Mouse (Mus musculus): ENCODE measurements at regions not wholly inside any gene's neighbourhood (a gene's known extent, or its start where the extent isn't known, plus 50 kb on each side); places are given as distances from the start of the nearest gene placed in this dataset.
A peak's percentile ranks its signal among the peaks of the same experiment; 100 is the strongest.

- TF ChIP-seq CTCF (IDR thresholded peaks at IDR 0.05) (no peak), EP300 (IDR thresholded peaks at IDR 0.05) (no peak)
- no peak overlapping the region for H3K4me2 ChIP-seq (replicated peaks; ENCODE audit: low read depth, low read length)
- peak; percentile 7 for DNase-seq (ENCODE audit: low spot score)
- no peak overlapping the region for H3K4me3 ChIP-seq (ENCODE audit: low read depth, low read length)
- no peaks in the 10 kb centered on the region for H3K36me3 ChIP-seq (ENCODE audit: insufficient read depth, low read length)
- no peaks in the 10 kb centered on the region for H3K4me1 ChIP-seq (ENCODE audit: insufficient read depth, low read depth, low read length)
- no peak overlapping the region for H3K27ac ChIP-seq (ENCODE audit: low read length)
- no peaks in the 10 kb centered on the region for H3K9me3 ChIP-seq (ENCODE audit: low read length)
- ATAC-seq: peak; percentile 23; the same call in 1 of the 2 replicates
- H3K27me3 ChIP-seq (replicated peaks; ENCODE audit: insufficient read depth, low read length): no peaks in the 10 kb centered on the region
- WGBS: 53% methylated on average over 3 of the region's 3 CpGs
- H3K9ac ChIP-seq (replicated peaks; ENCODE audit: low read depth): no peak overlapping the region
Observed at GRCm38 (mm10) chr2:107519326-107519725, 228.9 kb downstream of the Kcna4 start.

GRCm38 (mm10) chr2:107519761-107520160, 229.3 kb downstream of the Kcna4 start:
- no peak for ATAC-seq
- DNase-seq (ENCODE audit: low spot score): no peak

GRCm38 (mm10) chr2:107543161-107543560, 252.7 kb downstream of the Kcna4 start:
- DNase-seq (ENCODE audit: low spot score) (no peak), ATAC-seq (no peak)
- H3K9me3 ChIP-seq (ENCODE audit: low read length): no peaks in the 10 kb centered on the region
- TF ChIP-seq CTCF (IDR thresholded peaks at IDR 0.05) (no peak), EP300 (IDR thresholded peaks at IDR 0.05) (no peak)
- H3K27me3 ChIP-seq (replicated peaks; ENCODE audit: insufficient read depth, low read length): no peaks in the 10 kb centered on the region
- no peak overlapping the region for H3K4me3 ChIP-seq (ENCODE audit: low read depth, low read length)
- no peak overlapping the region for H3K27ac ChIP-seq (ENCODE audit: low read length)
- no peaks in the 10 kb centered on the region for H3K4me1 ChIP-seq (ENCODE audit: insufficient read depth, low read depth, low read length)
- WGBS: 74% methylated on average over 4 of the region's 4 CpGs
- no peak overlapping the region for H3K4me2 ChIP-seq (replicated peaks; ENCODE audit: low read depth, low read length)
- no peaks in the 10 kb centered on the region for H3K36me3 ChIP-seq (ENCODE audit: insufficient read depth, low read length)
- no peak overlapping the region for H3K9ac ChIP-seq (replicated peaks; ENCODE audit: low read depth)

More at GRCm38 (mm10) chr2:107519761-107520160, 229.3 kb downstream of the Kcna4 start:
- TF ChIP-seq EP300 (IDR thresholded peaks at IDR 0.05): no peak
- no peak for TF ChIP-seq CTCF (IDR thresholded peaks at IDR 0.05)
- H3K27ac ChIP-seq (ENCODE audit: low read length): no peak overlapping the region
- H3K9me3 ChIP-seq (ENCODE audit: low read length): no peaks in the 10 kb centered on the region
- no peaks in the 10 kb centered on the region for H3K4me1 ChIP-seq (ENCODE audit: insufficient read depth, low read depth, low read length)
- no peak overlapping the region for H3K4me3 ChIP-seq (ENCODE audit: low read depth, low read length)
- H3K9ac ChIP-seq (replicated peaks; ENCODE audit: low read depth): no peak overlapping the region
- H3K36me3 ChIP-seq (ENCODE audit: insufficient read depth, low read length): no peaks in the 10 kb centered on the region
- H3K4me2 ChIP-seq (replicated peaks; ENCODE audit: low read depth, low read length): no peak overlapping the region
- WGBS: 65% methylated on average over 4 of the region's 4 CpGs
- no peaks in the 10 kb centered on the region for H3K27me3 ChIP-seq (replicated peaks; ENCODE audit: insufficient read depth, low read length)

- TF ChIP-seq CTCF (IDR thresholded peaks at IDR 0.05): no peak
- TF ChIP-seq EP300 (IDR thresholded peaks at IDR 0.05): no peak
- no peak for DNase-seq (ENCODE audit: low spot score)
- Histone ChIP-seq H3K4me2 (replicated peaks; ENCODE audit: low read depth, low read length) (no peak overlapping the region), H3K4me1 (ENCODE audit: insufficient read depth, low read depth, low read length) (no peaks in the 10 kb centered on the region), H3K9ac (replicated peaks; ENCODE audit: low read depth) (no peak overlapping the region), H3K27ac (ENCODE audit: low read length) (no peak overlapping the region), H3K9me3 (ENCODE audit: low read length) (no peaks in the 10 kb centered on the region), H3K27me3 (replicated peaks; ENCODE audit: insufficient read depth, low read length) (no peaks in the 10 kb centered on the region), H3K4me3 (ENCODE audit: low read depth, low read length) (no peak overlapping the region), H3K36me3 (ENCODE audit: insufficient read depth, low read length) (no peaks in the 10 kb centered on the region)
- no peak for ATAC-seq
- 46% methylated on average over 1 of the region's 1 CpGs for WGBS
Observed at GRCm38 (mm10) chr2:107552569-107552968, 262.1 kb downstream of the Kcna4 start.

GRCm38 (mm10) chr2:107556239-107556638, 265.8 kb downstream of the Kcna4 start:
- no peaks in the 10 kb centered on the region for H3K36me3 ChIP-seq (ENCODE audit: insufficient read depth, low read length)
- no peak overlapping the region for H3K4me2 ChIP-seq (replicated peaks; ENCODE audit: low read depth, low read length)
- no peak overlapping the region for H3K9ac ChIP-seq (replicated peaks; ENCODE audit: low read depth)
- ATAC-seq (no peak), DNase-seq (ENCODE audit: low spot score) (no peak)
- H3K4me1 ChIP-seq (ENCODE audit: insufficient read depth, low read depth, low read length): no peaks in the 10 kb centered on the region
- H3K4me3 ChIP-seq (ENCODE audit: low read depth, low read length): no peak overlapping the region
- 63% methylated on average over 3 of the region's 3 CpGs for WGBS
- no peak overlapping the region for H3K27ac ChIP-seq (ENCODE audit: low read length)
- H3K9me3 ChIP-seq (ENCODE audit: low read length): no peaks in the 10 kb centered on the region
- TF ChIP-seq CTCF (IDR thresholded peaks at IDR 0.05): no peak
- no peak for TF ChIP-seq EP300 (IDR thresholded peaks at IDR 0.05)
- no peaks in the 10 kb centered on the region for H3K27me3 ChIP-seq (replicated peaks; ENCODE audit: insufficient read depth, low read length)

- DNase-seq (ENCODE audit: low spot score) (no peak), ATAC-seq (no peak)
- Histone ChIP-seq H3K36me3 (ENCODE audit: insufficient read depth, low read length) (no peaks in the 10 kb centered on the region), H3K4me1 (ENCODE audit: insufficient read depth, low read depth, low read length) (no peaks in the 10 kb centered on the region), H3K27ac (ENCODE audit: low read length) (no peak overlapping the region), H3K9me3 (ENCODE audit: low read length) (no peaks in the 10 kb centered on the region), H3K27me3 (replicated peaks; ENCODE audit: insufficient read depth, low read length) (no peaks in the 10 kb centered on the region), H3K4me3 (ENCODE audit: low read depth, low read length) (no peak overlapping the region), H3K4me2 (replicated peaks; ENCODE audit: low read depth, low read length) (no peak overlapping the region), H3K9ac (replicated peaks; ENCODE audit: low read depth) (no peak overlapping the region)
- TF ChIP-seq EP300 (IDR thresholded peaks at IDR 0.05) (no peak), CTCF (IDR thresholded peaks at IDR 0.05) (no peak)
- 63% methylated on average over 2 of the region's 2 CpGs for WGBS
Observed at GRCm38 (mm10) chr2:107569618-107570017, 279.2 kb downstream of the Kcna4 start.

Measured in lung, postnatal 0 days (tissue).